Mouse (Mus musculus): Measurements from ENCODE around the gene Pcolce. TPM values are rescaled to one million over a fixed set of nuclear protein-coding genes. Genes with fewer than 3 reads are reported as not detected.
A peak's percentile ranks its signal among the peaks of the same experiment; 100 is the strongest.
"Not testable (repeated sequence)": the region's sequence is repeated elsewhere in the genome, so short reads cannot be mapped to it uniquely, and the experiment has no call there.

Gene Pcolce
- polyA plus RNA-seq, 2 experiments from 2014 or later, result 0.53 TPM; not detected in 1

DNA sequence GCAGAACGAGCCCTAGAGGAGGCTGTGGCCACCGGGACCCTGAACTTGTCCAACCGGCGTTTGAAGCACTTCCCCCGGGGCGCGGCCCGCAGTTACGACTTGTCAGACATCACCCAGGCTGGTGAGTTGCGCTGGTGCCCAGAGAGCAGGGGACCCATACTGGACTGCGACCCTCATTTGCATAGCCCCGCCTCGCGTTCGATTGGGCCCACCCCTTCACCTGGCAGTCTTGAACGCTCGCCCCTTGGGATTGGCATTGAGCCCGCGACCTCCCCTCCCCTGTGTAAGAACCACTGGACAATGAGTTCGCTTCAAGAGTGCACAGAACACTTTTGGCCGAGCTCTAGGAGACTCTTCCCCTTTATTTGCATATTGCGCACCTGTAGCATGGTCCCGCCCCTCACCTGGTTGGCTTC, 15.7 kb upstream of the Pcolce start:
- no peak for ATAC-seq

DNA sequence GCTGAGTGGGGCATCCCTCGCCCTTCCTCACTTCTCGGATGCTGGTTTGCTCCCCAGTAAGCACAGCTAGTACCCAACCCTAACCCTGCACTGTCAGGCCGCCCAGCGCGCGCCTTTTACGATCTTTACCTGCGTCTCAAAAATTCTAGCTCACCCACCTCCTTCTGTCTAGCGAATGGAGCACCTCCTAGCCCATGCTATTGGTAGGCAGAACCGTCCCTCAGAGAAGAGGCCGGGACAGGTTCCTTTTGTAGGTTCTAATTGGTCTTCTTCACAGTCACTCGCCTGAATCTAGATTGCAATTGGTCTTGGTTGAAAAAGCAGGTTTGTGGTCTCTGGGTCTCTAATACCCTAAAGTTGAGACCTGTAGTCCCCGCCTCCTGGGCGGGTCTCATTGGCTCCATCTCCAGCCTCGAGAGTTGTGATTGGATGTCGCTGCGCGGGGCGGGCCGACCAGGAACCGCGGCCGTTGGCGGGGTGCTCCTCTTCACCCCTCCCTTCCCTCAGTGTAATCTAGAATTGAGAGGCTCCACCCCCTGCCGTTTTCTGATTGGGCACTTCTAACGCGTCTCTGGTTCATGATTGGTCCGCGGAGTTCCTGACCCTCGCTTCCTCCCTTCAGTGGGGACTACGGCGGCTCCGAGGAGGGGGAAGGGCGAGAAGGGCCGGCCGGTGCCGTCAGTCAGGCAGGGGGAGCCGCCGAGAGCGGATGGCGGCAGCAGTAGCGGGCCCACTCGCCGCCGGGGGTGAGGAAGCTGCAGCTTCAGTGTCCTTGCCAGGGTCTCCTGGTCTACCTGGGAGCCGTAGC, 15.1 kb upstream of the Pcolce start, which contains the start of the genes Fbxo24, Lrch4 and Gm20605:
Gene Fbxo24, minus strand, starts transcription at position 505 of the 808 bp plus-strand sequence.
Gene Lrch4, plus strand, starts transcription at position 624 of the 808 bp plus-strand sequence.
Gene Gm20605, plus strand, starts transcription at position 678 of the 808 bp plus-strand sequence.
- ATAC-seq, result peak; percentile 77

DNA sequence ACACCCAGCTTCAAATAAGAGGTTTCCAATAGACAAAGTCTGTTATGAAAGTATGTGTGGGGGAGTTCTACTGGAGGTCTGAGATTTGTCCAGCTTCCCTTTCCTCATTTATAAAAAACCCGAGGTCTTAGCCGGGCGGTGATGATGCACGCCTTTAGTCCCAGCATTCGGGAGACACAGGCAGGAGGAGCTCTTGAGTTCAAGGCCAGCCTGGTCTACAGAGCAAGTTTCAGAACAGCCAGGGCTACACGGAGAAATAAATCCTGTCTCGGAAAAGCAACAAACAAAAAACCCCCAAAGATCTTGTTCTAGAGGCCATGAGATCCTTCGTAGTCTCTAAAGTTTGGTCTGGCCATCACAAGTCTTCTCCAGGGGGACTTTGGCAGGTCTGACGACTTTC, 14.4 kb upstream of the Pcolce start:
- ATAC-seq, result no peak

DNA sequence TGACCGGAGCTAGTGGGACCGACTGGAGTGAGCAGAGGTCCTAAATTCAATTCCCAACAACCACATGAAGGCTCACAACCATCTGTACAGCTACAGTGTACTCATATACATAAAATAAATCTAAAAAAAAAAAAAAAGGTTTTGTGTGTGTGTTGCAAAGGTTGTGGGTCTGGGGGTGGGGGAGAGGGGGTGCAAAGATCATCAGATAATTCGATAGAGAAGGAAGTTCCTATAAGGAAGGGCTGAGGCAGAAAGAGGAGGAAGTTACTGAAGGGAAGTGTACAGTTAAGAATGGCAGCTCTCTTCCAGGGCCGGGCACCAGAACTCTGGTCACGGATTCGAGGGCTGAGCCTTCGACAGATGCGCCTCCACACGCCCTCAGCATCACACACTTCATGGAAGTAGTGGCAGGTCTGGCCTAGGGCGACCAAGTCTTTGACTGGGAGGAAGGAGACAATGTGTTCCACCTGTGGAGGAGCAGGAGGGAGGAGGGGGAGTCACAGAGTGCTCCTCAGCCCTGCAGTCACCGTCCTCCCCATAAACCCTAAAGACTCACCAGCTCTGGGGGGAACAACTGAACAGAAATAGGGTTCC, 10.4 kb upstream of the Pcolce start:
- ATAC-seq, result no peak

DNA sequence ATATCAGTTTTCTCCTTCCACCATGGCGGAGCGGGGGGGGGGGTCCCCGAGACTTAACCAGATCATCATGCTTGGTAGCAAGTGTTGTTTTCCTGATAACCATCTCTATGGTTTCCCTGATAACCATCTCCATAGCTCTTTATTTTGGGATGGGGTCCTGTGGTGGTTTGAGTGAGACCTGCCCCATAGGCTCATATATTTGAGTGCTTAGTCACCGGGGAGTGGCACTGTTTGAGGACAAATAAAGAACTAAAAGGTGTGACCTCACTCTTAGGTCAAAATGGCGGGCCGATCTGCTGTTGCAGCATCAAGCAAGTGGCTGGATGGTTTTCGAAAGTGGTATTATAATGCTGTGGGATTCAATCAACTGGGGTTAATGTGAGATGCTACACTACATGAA, 1.8 kb upstream of the Pcolce start:
- ATAC-seq, result no peak

DNA sequence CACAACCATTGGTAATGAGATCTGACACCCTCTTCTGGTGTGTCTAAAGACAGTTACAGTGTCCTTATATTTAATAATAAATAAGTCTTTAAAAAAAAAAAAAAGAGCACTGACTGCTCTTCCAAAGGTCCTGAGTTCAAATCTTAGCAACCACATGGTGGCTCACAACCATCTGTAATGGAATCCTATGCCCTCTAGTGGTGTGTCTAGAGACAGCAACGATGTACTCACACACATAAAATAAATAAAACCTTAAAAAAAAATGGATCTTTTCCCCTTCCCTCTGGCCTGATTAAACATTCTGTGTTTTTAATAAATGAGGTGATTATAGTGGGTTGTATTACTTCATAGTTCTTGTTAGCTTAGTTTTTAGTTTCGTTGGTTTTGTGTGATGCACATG, 1.3 kb upstream of the Pcolce start:
- not testable (repeated sequence) for ATAC-seq

DNA sequence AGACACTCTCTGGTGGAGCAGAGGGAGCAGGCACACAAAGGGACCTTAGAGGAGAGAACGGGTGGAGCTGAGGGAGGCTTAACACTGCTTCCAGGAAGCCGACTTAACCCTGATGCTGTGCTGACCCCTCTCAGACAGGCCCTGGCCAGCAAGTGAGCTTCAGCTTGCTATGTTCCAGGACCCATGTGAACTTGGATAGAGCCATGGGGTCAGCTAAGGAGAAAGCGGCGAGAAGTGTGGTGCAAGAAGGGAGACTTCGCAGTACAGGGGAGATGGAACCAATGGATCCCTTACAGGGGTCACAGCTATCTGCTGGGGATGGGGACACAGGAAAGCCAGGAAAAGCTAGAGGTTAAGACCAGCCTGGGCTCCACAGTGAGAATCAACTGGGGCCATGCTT, 508 bp downstream of the Pcolce start:
- no peak for ATAC-seq

DNA sequence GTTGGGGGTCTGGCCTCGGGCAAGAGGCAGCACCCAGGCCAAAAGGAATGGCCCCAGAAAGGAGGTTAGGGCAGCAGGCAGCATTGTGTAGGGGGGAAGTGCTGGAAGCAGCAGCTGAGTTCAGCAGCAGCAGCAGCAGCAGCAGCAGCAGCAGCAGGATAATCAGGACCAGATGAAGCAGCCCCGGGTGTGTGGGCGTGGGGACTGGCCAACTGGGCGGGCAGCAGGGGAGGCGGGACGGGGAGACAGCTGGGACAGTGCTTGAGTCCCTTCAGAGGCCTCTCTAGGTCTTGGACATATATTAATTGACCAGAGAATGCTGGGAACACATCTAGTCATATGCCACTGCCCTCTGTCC, 2.4 kb downstream of the Pcolce start:
- ATAC-seq, result no peak

DNA sequence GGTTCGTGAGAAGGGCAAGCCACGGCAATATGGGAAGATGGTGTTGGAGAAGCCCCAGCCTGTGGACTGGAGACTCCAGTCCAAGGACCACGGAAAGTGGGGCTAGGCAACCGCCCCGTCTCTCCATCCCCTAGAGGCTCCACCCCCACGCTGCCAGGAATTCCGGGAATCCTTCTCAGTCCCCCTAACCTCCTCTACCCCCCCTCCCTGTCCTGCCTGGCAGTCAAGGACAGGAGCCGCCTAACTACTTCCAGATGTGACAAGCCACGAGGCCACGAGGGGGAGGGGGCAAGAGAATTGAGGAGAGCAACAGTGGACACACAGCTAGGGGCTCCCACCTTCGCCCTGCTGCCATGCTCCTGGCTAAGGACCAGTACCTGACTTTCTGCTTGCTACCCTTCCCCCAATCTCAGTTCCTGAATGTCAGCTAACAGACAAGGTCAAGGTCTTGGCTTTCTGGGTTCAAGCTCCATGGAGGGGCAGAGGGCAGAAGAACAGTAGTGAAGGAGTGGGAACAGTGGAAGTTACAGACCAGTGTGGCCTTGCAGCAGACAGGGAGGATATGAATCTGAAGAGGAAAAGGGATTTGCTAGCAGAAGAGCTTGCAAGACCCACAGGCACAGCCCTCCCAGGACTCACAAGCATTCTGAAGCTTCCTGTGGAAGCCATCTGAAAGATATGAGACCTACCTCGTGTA, 2.9 kb downstream of the Pcolce start:
- ATAC-seq, result no peak

DNA sequence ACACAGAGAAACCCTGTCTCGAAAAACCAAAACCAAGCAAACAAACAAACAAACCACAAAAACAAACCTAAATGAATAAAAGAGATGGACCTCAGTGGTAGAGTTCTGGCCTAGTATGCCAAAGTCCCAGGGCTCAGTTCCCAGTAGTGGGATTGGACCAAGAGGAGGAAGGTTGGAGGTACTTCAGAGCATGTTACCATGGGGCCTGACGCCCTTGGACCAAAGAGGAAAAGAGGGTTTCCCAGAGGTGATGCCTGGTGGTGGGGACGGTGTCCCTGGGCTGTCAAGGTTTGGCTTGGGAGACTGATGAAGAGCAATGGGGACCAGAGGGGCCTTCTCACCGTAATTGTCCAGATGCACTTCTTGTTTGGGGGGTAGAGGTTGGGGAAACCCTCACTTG, 3.5 kb downstream of the Pcolce start:
- ATAC-seq, result no peak

DNA sequence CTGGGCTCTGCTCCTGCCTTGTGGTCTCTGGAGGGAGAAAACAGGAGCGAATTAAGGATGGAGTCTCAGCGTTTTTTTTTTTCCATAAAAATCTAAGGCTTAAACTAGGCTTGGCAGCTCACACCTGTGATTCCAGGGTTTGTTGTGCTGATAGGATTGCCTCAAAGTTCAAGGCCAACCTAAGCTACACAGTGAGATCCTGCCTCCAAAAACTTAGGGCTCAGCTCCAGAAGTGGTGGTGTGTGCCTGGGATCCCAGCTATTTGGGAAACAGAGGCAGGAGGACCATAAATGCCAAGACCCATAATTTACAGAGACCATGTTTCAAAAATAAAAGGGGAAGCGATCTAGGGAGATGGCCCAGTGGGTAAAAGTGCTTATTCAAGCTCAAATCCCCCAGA, 4.3 kb downstream of the Pcolce start:
- ATAC-seq, result no peak

DNA sequence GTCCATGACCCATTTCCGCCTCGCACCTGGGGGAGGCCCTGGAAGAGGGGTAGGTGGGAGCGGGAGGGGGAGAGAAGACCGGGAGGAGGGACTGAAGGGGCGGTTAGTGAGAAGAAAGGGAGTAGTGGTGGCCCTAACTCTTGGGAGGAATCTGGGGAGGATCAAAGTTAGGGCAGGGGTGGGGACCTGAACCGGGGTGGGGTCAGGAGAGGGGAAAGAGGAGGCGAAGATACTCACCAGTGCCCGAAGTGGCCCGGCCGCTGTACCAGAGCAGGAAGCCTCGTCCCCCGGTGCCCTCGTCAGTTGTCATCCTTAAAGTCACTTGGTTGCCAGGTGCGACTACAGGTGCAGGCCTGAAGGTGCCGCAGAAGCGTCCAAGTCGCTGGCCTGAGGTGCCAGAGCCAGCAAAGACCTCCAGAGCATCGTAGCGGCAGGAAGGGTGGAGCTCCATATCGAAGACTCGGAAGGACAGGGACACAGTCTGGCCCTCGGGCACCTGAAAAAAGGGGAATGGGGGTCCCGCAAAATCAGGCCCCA, 4.9 kb downstream of the Pcolce start:
- no peak for ATAC-seq

DNA sequence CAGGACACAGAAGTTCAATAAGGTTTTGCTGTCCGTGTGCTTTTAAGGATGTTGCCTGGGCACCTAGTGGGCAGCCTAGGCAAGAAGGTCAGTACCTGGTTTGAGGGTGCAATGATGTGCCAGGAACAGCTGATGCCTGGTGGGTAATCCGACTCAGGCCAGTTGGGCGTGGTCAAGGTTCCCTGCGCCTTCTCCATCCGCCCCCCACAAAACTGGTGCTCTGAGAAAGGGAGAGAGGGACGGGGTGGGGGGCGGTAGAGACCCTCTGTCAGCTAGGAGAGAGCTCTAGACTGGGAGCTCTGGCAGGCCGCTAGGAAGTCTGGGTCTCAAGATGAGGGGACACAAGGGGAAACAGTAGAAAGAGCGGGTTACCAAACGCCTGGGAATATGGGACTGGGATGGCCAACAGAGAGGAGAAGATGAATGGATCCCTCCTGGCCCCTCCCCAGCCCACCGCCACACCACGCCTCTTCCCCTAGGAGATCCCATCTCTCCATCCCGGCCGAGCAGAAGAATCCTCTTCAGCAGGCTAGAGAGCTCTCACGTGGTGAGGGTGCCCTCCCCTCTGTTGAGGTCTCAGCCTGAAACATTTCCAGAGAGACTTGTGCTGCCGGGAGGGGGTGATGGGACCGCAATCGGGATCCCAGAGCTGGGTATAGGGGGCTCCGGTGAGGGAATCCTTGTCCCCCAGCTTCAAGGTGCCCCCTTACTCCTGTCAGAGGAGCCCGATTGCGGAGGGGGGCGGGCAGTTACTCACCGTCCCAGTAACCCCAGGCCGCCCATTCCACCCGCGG, 5.5 kb downstream of the Pcolce start:
- no peak for ATAC-seq

DNA sequence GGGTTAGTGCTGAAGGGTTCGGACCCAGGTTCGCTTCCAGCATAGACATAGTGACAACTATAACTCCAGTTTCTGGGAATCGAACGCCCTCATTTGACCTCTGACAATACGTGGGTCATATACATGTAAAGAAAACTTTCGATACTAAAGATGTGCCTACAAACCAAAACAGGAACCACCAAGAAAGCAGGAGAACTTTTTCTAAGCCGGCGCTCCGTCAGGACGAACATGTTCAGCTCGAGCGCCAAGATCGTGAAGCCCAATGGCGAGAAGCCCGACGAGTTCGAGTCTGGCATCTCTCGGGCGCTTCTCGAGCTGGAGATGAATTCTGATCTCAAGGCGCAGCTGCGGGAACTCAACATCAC, 12.2 kb downstream of the Pcolce start:
- no peak for ATAC-seq

DNA sequence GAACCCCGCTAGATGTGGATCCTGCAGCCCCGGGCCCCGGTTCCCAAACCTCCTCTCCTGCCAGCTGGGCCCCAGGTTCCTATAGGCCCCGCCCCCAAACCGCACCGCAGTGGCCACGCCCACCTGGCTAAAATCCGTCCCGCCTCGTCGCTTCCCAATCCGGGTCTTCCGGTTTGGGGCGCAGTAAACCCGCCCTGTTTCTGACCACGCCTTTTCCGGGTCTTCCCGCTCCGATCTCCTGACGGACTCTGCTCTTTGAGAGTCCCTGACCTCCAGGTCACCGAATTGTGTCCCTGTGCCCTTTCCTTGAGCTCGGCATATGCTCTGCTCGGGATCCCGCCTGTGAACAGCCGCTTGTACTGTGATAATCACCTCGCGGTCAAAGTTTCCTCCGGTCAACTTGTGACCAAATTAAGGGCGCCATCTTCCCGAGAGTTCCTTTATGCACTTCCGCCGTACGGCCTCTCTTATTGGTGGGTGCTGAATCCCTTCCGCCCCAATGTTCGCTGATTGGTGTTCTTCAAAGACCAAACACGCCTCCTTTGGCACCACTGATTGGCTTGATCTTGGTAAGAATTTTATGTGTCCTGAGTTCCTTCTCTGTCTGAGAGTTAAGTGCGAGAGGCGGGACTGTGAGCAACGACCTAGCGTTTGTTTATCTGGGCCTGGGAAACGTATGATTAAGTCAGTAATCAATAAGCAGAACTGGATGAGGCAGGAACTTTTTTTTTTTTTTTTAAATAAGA, 12.8 kb downstream of the Pcolce start, which contains the start of gene Mospd3:
Gene Mospd3, minus strand, starts transcription at position 440 of the 746 bp plus-strand sequence.
- ATAC-seq, result peak; percentile 92

DNA sequence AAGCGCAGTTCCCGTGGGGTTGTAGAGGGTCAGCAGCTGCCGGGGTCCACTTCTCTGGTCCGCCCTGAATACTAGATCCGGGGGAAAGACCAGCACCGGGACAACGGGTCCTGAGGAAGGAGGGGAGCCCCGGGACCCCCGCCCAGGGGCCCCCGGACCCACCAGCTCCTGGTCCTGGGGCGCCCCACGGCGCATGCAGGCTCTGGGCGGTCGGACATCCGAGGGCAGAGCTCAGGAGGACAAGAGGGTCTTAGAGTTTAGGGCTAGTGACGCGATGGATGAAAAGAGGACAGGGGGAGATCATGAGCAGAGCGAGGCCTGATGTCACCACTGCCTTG, 13.3 kb downstream of the Pcolce start:
- peak; percentile 4 for ATAC-seq

DNA sequence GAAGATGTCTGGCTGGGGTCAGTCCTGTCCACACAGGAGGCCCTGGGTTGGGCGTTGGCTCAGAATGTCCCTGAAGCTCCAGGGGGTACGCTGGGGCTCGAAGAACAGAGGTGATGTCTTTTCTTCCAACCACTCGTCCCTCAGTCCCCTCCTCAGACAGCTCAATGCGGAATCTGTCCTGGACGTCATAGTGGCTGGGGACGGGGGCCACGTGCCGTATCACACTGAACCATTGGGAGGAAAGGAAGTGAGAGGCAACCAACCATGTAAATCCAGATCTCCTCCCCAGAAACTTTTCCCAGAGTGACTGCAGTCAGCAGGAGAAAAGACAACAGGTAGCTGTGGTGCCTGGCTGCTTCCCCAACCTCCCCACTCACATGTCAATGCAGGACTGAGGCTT, 14.0 kb downstream of the Pcolce start:
- no peak for ATAC-seq

DNA sequence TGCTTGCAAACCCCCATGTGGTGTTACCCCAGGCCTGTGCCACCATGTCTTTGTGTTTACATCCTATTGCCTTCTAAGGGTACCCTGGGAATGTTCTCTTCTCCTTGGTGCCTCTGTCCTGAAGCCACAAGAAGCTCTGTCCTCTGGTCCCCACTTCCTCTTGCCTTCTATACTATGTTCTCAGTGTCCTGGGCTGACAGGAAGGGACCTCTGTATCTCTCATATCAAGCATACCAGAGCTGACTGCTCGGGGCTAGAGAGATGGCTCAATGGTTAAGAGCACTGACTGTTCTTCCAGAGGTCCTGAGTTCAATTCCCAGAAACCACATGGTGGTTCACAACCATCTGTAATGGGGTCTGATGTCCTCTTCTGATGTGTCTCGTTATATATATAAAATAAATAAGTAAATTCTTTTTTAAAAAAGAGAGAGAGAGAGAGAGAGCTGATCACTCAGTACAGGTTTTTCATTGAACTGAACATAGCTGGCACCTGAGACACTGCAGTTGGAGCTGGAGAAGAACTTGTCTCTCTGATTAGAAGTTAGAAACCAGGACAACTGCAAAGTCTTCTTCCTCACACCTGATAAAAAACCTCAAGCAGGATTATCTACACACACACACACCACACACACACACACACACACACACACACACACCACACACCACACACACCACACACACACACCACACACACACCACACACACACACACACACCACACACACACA, 15.3 kb downstream of the Pcolce start:
- ATAC-seq, result no peak

DNA sequence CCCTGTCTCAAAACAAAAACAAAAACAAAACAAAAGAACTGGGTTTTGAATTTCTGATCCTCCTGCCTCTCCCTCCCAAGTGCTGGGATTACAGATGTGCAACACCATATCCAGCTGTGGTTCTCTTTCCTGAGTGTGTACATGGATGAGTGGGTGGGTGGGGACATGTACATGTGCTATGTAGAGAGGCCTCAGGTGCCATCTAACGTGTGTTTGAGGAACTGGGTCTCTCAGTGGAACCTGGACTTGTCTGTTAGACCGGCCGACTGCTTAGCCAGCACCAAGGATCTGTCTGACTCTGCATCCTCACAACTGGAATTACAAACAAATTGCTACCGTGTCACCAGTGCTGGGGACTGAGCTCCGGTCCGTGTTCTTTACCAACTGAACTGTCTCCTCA, 16.0 kb downstream of the Pcolce start:
- no peak for ATAC-seq

DNA sequence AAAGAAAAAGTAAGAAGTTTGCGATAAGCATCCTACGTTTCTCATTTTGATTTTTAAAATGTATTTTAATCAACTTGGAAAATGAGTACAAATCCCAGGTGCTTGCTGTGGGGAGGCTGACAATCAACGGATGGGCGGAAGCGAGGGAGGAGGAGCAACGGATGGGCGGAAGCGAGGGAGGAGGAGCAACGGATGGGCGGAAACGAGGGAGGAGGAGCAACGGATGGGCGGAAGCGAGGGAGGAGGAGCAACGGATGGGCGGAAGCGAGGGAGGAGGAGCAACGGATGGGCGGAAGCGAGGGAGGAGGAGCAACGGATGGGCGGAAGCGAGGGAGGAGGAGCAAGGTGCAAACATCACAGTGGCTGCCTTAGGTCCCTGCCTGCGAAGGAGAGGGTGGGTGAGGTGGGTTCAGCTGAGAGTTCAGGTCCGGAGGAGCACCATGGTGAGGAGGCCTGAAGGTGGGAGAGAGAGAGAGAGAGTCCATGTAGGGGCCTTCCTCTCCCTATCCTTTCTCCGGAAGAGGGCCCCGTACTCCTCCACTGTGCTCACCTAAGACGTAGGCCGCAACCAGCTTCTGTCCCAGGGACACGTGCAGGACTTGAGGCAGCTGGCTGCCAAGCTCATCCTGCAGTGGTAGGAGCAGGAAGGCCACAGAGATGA, 16.9 kb downstream of the Pcolce start:
- peak; percentile 14 for ATAC-seq

DNA sequence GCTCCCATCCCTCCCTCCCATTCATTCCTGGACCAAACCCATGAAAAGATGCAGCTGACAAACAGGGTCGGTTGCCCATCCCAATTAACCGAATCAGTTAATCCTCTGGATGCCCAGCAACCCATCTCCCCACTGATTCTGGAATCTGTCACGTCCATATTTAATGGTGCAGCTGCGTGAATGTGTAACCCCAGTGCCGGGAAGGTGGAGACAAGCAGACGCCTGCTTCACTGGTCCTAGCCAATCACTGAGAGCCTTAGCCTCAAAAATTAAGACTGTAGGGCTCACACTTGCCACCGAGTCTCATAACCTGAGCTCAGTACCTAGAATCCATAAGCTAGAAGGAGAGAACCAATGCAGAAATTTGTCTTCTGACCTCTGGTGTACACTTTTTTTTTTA, 17.7 kb downstream of the Pcolce start:
- no peak for ATAC-seq

Measured in activated CD4-positive, CD25-positive, alpha-beta regulatory T cell, adult 4 months (primary cell).